Mouse (Mus musculus): ENCODE measurements around the gene Tubgcp3.

DNA sequence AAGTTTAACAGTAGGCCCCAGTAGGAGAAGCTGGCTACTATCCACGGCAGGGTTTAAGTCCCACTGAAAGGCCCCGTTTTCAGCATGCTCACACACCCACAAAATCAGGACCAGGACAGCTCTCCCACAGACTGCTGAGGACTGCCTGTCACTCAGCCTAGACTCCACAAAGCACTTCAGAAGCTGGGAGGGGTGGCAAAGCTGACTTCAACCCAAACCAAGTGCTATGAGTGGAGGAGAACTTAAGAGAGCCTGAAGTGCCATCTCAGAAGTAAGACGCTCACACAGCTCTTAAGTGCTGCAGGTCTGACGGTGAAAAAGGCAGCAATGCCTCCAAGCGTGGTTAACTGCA is 9.0 kb downstream of the Tubgcp3 start:
- TF ChIP-seq EP300 (IDR thresholded peaks at IDR 0.05; ENCODE audit: low read depth) (no peak), CTCF (IDR thresholded peaks at IDR 0.05; ENCODE audit: low read depth) (no peak)

Measured in heart, postnatal 0 days (tissue).